Mouse (Mus musculus): ENCODE measurements around the gene Bard1. TPM values are rescaled to one million over a fixed set of nuclear protein-coding genes. Genes with fewer than 3 reads are reported as not detected.

The Bard1 gene
- polyA plus RNA-seq, 1 experiment from 2014 or later = 1.7 TPM

DNA sequence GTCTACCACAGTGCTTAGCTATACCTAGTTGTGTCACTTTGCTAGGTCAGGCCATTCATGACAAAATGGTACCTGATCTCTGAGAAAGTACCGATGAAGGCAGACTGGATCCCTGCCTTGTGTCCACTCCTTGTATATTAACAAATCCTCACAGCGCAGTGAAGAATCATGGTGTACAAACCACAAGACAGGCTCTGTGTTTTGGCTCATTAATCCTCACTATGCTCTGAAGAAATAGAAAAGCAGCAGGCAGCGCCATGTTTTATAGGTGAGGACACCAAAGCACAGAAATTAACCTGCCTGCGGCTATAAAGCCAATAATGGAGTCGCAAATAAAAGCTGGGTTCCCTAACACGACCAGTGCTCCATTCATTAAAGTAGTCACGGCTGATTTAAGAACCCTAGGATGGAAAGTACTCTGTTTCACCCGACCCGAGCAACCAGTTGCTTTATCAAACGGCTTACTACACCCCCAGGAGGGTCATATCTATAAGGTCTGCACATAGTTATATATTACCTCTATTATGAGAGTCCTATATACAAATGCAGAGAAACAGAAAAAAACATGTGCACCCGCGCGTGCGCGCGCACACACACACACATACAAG is 39.0 kb downstream of the Bard1 start:
- WGBS (ENCODE audit: insufficient replicate concordance) = 95% methylated on average over 16 of the region's 16 CpGs

DNA sequence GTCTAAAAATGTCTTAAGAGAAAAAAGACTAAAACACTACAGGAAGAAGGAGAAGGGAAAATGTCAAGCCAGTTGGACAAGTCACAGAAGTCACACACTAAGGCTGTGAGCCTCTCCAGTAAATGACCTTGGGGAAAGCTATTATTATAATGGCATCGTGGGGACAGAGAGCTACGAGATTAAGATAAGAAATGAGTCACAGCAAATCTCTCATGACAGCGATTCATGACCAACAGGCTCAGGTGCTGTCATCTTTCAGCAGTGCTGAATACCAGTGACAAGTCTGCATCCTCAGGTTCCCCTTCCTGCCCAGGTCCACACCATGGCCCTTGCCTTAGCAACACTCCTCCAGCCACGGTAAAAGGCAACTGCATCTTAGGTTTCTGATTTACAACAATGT is 46.8 kb downstream of the Bard1 start:
- no peak for ATAC-seq
- H3K4me3 ChIP-seq (ENCODE audit: low read depth, low read length) = no peak overlapping the region
- TF ChIP-seq EP300 (IDR thresholded peaks at IDR 0.05; ENCODE audit: low read depth) (no peak), CTCF (IDR thresholded peaks at IDR 0.05; ENCODE audit: low read depth) (no peak)
- H3K9ac ChIP-seq (replicated peaks) = no peak overlapping the region
- 67% methylated on average over 4 of the region's 4 CpGs for WGBS (ENCODE audit: insufficient replicate concordance)
- no peaks in the 10 kb centered on the region for H3K4me1 ChIP-seq (ENCODE audit: insufficient read depth)
- no peak for DNase-seq
- H3K27me3 ChIP-seq (ENCODE audit: insufficient read depth, low read length) = no peaks in the 10 kb centered on the region
- no peaks in the 10 kb centered on the region; the same call in 1 of the 2 replicates for H3K36me3 ChIP-seq (replicated peaks; ENCODE audit: insufficient read depth, low read length)
- H3K27ac ChIP-seq (ENCODE audit: low read depth) = no peak overlapping the region
- no peaks in the 10 kb centered on the region for H3K9me3 ChIP-seq (ENCODE audit: low read length)
- no peak overlapping the region for H3K4me2 ChIP-seq (ENCODE audit: low read depth, low read length)

More for the DNA sequence above, 39.0 kb downstream of the Bard1 start:
- Histone ChIP-seq H3K4me1 (ENCODE audit: insufficient read depth) (no peaks in the 10 kb centered on the region), H3K9ac (replicated peaks) (no peak overlapping the region), H3K4me3 (ENCODE audit: low read depth, low read length) (no peak overlapping the region), H3K27ac (ENCODE audit: low read depth) (no peak overlapping the region), H3K27me3 (ENCODE audit: insufficient read depth, low read length) (no peaks in the 10 kb centered on the region), H3K9me3 (ENCODE audit: low read length) (no peaks in the 10 kb centered on the region), H3K36me3 (replicated peaks; ENCODE audit: insufficient read depth, low read length) (peaks cover 13% of the 10 kb centered on the region), H3K4me2 (ENCODE audit: low read depth, low read length) (no peak overlapping the region)
- TF ChIP-seq CTCF (IDR thresholded peaks at IDR 0.05; ENCODE audit: low read depth) (no peak), EP300 (IDR thresholded peaks at IDR 0.05; ENCODE audit: low read depth) (no peak)
- DNase-seq (no peak), ATAC-seq (no peak)

DNA sequence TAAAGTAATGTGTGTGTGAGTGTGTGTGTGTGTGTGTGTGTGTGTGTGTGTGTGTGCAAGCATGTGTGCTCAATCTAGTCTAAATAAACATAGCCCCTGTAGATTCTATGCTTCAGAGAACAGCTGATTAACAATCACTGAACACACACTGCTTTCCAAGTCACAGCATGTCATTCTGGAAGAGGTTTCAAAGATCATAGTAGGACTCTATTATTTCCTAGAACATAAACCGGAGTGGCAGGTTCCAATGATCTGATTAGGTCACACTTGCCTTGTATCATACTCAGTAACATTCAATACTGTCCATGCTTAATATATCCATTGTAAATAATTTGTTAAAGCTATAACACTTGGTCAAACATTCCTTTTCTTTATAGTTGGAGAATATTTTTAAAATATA is 47.5 kb downstream of the Bard1 start:
- 83% methylated on average over 1 of the region's 1 CpGs for WGBS (ENCODE audit: insufficient replicate concordance)
- DNase-seq = no peak
- Histone ChIP-seq H3K4me2 (ENCODE audit: low read depth, low read length) (no peak overlapping the region), H3K27ac (ENCODE audit: low read depth) (no peak overlapping the region), H3K27me3 (ENCODE audit: insufficient read depth, low read length) (no peaks in the 10 kb centered on the region), H3K9me3 (ENCODE audit: low read length) (no peaks in the 10 kb centered on the region), H3K9ac (replicated peaks) (no peak overlapping the region), H3K36me3 (replicated peaks; ENCODE audit: insufficient read depth, low read length) (no peaks in the 10 kb centered on the region; the same call in 1 of the 2 replicates), H3K4me3 (ENCODE audit: low read depth, low read length) (no peak overlapping the region), H3K4me1 (ENCODE audit: insufficient read depth) (no peaks in the 10 kb centered on the region)
- no peak for ATAC-seq
- TF ChIP-seq CTCF (IDR thresholded peaks at IDR 0.05; ENCODE audit: low read depth) = no peak
- no peak for TF ChIP-seq EP300 (IDR thresholded peaks at IDR 0.05; ENCODE audit: low read depth)

DNA sequence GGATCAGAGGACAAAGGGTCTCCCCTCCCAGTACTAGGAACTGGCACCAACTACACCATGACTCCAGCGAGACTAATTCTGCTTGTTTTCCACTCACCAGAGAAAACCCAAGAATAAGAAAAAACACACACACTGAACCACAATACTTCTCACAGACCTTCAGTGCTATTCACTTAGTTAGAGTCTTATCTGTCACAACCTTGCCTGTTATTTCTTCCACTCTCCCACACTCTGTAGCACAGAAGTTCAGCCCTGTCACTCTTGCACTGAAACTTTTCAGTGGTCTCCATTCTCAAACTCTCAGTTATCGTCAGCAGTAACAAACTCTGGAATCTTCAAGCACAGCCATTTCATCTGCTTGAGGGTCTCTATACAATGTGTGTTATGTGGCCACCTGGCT is 50.2 kb downstream of the Bard1 start:
- no peak for ATAC-seq
- no peaks in the 10 kb centered on the region for H3K27me3 ChIP-seq (ENCODE audit: insufficient read depth, low read length)
- no peak for DNase-seq
- TF ChIP-seq EP300 (IDR thresholded peaks at IDR 0.05; ENCODE audit: low read depth) (no peak), CTCF (IDR thresholded peaks at IDR 0.05; ENCODE audit: low read depth) (no peak)
- H3K4me1 ChIP-seq (ENCODE audit: insufficient read depth) = no peaks in the 10 kb centered on the region
- H3K9me3 ChIP-seq (ENCODE audit: low read length) = no peaks in the 10 kb centered on the region
- WGBS (ENCODE audit: insufficient replicate concordance) = 72% methylated on average over 2 of the region's 2 CpGs
- peaks cover 3% of the 10 kb centered on the region; the same call in 1 of the 2 replicates for H3K36me3 ChIP-seq (replicated peaks; ENCODE audit: insufficient read depth, low read length)
- no peak overlapping the region for H3K4me3 ChIP-seq (ENCODE audit: low read depth, low read length)
- no peak overlapping the region for H3K9ac ChIP-seq (replicated peaks)
- no peak overlapping the region for H3K4me2 ChIP-seq (ENCODE audit: low read depth, low read length)
- H3K27ac ChIP-seq (ENCODE audit: low read depth) = no peak overlapping the region

- DNase-seq (no peak), ATAC-seq (no peak)
- no peak overlapping the region for H3K4me3 ChIP-seq (ENCODE audit: low read depth, low read length)
- no peaks in the 10 kb centered on the region for H3K27me3 ChIP-seq (ENCODE audit: insufficient read depth, low read length)
- no peaks in the 10 kb centered on the region for H3K4me1 ChIP-seq (ENCODE audit: insufficient read depth)
- no peak for TF ChIP-seq EP300 (IDR thresholded peaks at IDR 0.05; ENCODE audit: low read depth)
- TF ChIP-seq CTCF (IDR thresholded peaks at IDR 0.05; ENCODE audit: low read depth) = no peak
- H3K4me2 ChIP-seq (ENCODE audit: low read depth, low read length) = no peak overlapping the region
- peaks cover 3% of the 10 kb centered on the region; the same call in 1 of the 2 replicates for H3K36me3 ChIP-seq (replicated peaks; ENCODE audit: insufficient read depth, low read length)
- 70% methylated on average over 3 of the region's 3 CpGs for WGBS (ENCODE audit: insufficient replicate concordance)
- no peak overlapping the region for H3K27ac ChIP-seq (ENCODE audit: low read depth)
- no peak overlapping the region for H3K9ac ChIP-seq (replicated peaks)
- no peaks in the 10 kb centered on the region for H3K9me3 ChIP-seq (ENCODE audit: low read length)
Measured at GRCm38 (mm10) chr1:71052252-71052651, 50.7 kb downstream of the Bard1 start.

- WGBS (ENCODE audit: insufficient replicate concordance) = 49% methylated on average over 2 of the region's 2 CpGs
- ATAC-seq = no peak
- no peak overlapping the region for H3K9ac ChIP-seq (replicated peaks)
- no peaks in the 10 kb centered on the region for H3K4me1 ChIP-seq (ENCODE audit: insufficient read depth)
- no peaks in the 10 kb centered on the region for H3K9me3 ChIP-seq (ENCODE audit: low read length)
- no peak overlapping the region for H3K4me3 ChIP-seq (ENCODE audit: low read depth, low read length)
- H3K36me3 ChIP-seq (replicated peaks; ENCODE audit: insufficient read depth, low read length) = peaks cover 3% of the 10 kb centered on the region; the same call in 1 of the 2 replicates
- no peak for DNase-seq
- H3K27me3 ChIP-seq (ENCODE audit: insufficient read depth, low read length) = no peaks in the 10 kb centered on the region
- no peak overlapping the region for H3K4me2 ChIP-seq (ENCODE audit: low read depth, low read length)
- H3K27ac ChIP-seq (ENCODE audit: low read depth) = no peak overlapping the region
- no peak for TF ChIP-seq CTCF (IDR thresholded peaks at IDR 0.05; ENCODE audit: low read depth)
- TF ChIP-seq EP300 (IDR thresholded peaks at IDR 0.05; ENCODE audit: low read depth) = peak; percentile 19; the same call in 1 of the 2 replicates
Measured at GRCm38 (mm10) chr1:71045141-71045540, 57.8 kb downstream of the Bard1 start.
